Mouse (Mus musculus) kidney, embryonic 15.5 days (tissue): Measurements from ENCODE around the gene 4930550L24Rik. TPM values are rescaled to one million over a fixed set of nuclear protein-coding genes. Genes with fewer than 3 reads are reported as not detected.

Experiments
- ATAC-seq: fragments of 200-750 bp; cut with Nextera tagmentation; replicated peaks from 2 replicates; pipeline ENCODE4 v1.8.0; 2017; ENCODE audit warnings: moderate TSS enrichment; ENCODE audit not compliant: low FRiP score
- H3K27ac ChIP-seq: fragments of 300-500 bp; sonication (generic); 2 replicates; pipeline ENCODE4 v1.5.1; 2015; ENCODE audit warnings: mild to moderate bottlenecking, inconsistent platforms
- H3K27me3 ChIP-seq: fragments of 300-500 bp; sonication (generic); 2 replicates; pipeline ENCODE4 v1.6.1; 2015; ENCODE audit warnings: inconsistent platforms
- H3K36me3 ChIP-seq: fragments of 300-500 bp; sonication (generic); 2 replicates; pipeline ENCODE4 v1.6.1; 2015; ENCODE audit warnings: inconsistent platforms
- H3K4me1 ChIP-seq: fragments of 300-500 bp; sonication (generic); 2 replicates; pipeline ENCODE4 v1.6.1; 2015; ENCODE audit warnings: inconsistent platforms
- H3K4me2 ChIP-seq: fragments of 300-500 bp; sonication (generic); 2 replicates; pipeline ENCODE4 v1.6.1; 2015; ENCODE audit warnings: moderate library complexity, mild to moderate bottlenecking, inconsistent platforms
- H3K4me3 ChIP-seq: fragments of 300-500 bp; sonication (generic); replicated peaks from 2 replicates; pipeline ENCODE4 v1.5.1; 2015; ENCODE audit warnings: mild to moderate bottlenecking, inconsistent platforms
- H3K9ac ChIP-seq: fragments of 300-500 bp; sonication (generic); 2 replicates; pipeline ENCODE4 v1.6.1; 2015; ENCODE audit warnings: mild to moderate bottlenecking, inconsistent platforms
- H3K9me3 ChIP-seq: fragments of 300-500 bp; sonication (generic); replicated peaks from 2 replicates; pipeline ENCODE4 v1.6.1; 2016; ENCODE audit warnings: inconsistent platforms
- WGBS: fragments of 180-500 bp; shearing (Covaris S2); methylation state at CpG from one replicate; pipeline ENCODE4 v1.1.7; 2015; ENCODE audit warnings: mixed read lengths; 5-methylcytosine and 5-hydroxymethylcytosine counted together
- polyA plus RNA-seq: library from polyadenylated mRNA; unstranded; fragments of >200 nt; fragmentation: Nextera tagmentation; extraction: Ambion mirVana; gene quantifications from 2 replicates; pipeline ENCODE4 v1.2.1, GENCODE M21; 2015

Gene 4930550L24Rik
- not detected in 2 replicates for polyA plus RNA-seq

- H3K9ac ChIP-seq: no peak within 1 kb of the TSS
- no peak within 1 kb of the TSS for H3K27ac ChIP-seq
- WGBS: 78% methylated on average over 2 of the region's 2 CpGs
- ATAC-seq: no peak
- no peaks in the 10 kb centered on the region for H3K9me3 ChIP-seq
- no peaks in the 10 kb centered on the region for H3K27me3 ChIP-seq
- H3K36me3 ChIP-seq: no peaks in the 10 kb centered on the region
- H3K4me1 ChIP-seq: no peaks in the 10 kb centered on the region
- no peak within 1 kb of the TSS for H3K4me2 ChIP-seq
- H3K4me3 ChIP-seq: no peak within 1 kb of the TSS
These were observed at the start of gene 4930550L24Rik for GRCm38 (mm10) chrX:58909060-58909459. TSS of gene 4930550L24Rik (plus strand) at chrX:58909360.

- H3K4me3 ChIP-seq: no peak overlapping the region
- H3K4me1 ChIP-seq: no peaks in the 10 kb centered on the region
- H3K27me3 ChIP-seq: no peaks in the 10 kb centered on the region
- H3K9me3 ChIP-seq: no peaks in the 10 kb centered on the region
- WGBS: 96% methylated on average over 1 of the region's 1 CpGs
- ATAC-seq: no peak
- H3K4me2 ChIP-seq: no peak overlapping the region
- no peaks in the 10 kb centered on the region for H3K36me3 ChIP-seq
- no peak overlapping the region for H3K9ac ChIP-seq
- H3K27ac ChIP-seq: no peak overlapping the region
These were observed 8.4 kb upstream of the 4930550L24Rik start for GRCm38 (mm10) chrX:58900753-58901152.

DNA sequence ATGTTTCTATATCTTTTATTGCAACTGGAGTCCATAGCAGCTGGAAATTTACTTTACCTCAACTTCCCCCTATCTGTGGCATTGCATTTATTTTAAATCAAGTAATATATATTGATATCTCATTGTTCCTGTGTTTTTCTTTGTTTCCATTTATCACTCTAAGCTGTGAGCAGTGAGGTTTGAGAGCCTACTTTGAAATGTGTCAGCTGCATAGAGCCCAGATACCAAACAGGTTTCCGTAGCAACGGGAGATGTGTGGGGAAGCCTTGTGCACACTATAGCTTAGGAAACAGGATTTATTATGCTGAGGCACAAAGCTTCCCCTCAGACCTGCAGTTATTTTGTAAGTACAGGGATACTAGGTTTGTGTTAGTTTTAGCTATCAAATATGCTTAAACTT lies 58.8 kb downstream of the 4930550L24Rik start:
- WGBS: 89% methylated on average over 2 of the region's 2 CpGs
- H3K9ac ChIP-seq: no peak overlapping the region
- no peaks in the 10 kb centered on the region for H3K27me3 ChIP-seq
- no peaks in the 10 kb centered on the region for H3K36me3 ChIP-seq
- no peaks in the 10 kb centered on the region for H3K4me1 ChIP-seq
- no peak overlapping the region for H3K4me3 ChIP-seq
- no peaks in the 10 kb centered on the region for H3K9me3 ChIP-seq
- no peak overlapping the region for H3K27ac ChIP-seq
- H3K4me2 ChIP-seq: no peak overlapping the region
- ATAC-seq: no peak
